Mouse (Mus musculus) midbrain, embryonic 16.5 days (tissue): ENCODE results near the gene Pde4d. TPM values are rescaled to one million over a fixed set of nuclear protein-coding genes. Genes with fewer than 3 reads are reported as not detected.
A peak's percentile ranks its signal among the peaks of the same experiment; 100 is the strongest.

Experiments used
- ATAC-seq: fragments of 200-750 bp; cut with Nextera tagmentation; 2 replicates; pipeline ENCODE4 v1.8.0; 2017; ENCODE audit warnings: moderate TSS enrichment
- H3K27ac ChIP-seq: fragments of 300-500 bp; sonication (generic); 2 replicates; pipeline ENCODE4 v1.5.1; 2014; ENCODE audit warnings: mild to moderate bottlenecking, low read length, mixed read lengths
- H3K27me3 ChIP-seq: fragments of 300-500 bp; sonication (generic); 2 replicates; pipeline ENCODE4 v1.6.1; 2014; ENCODE audit warnings: low read depth, low read length, mixed read lengths; ENCODE audit not compliant: control insufficient read depth, insufficient read depth
- H3K36me3 ChIP-seq: fragments of 300-500 bp; sonication (generic); 2 replicates; pipeline ENCODE4 v1.6.1; 2014; ENCODE audit warnings: mild to moderate bottlenecking, low read length, moderate library complexity, mixed read lengths; ENCODE audit not compliant: control insufficient read depth, insufficient read depth
- H3K4me1 ChIP-seq: fragments of 300-500 bp; sonication (generic); 2 replicates; pipeline ENCODE4 v1.6.1; 2014; ENCODE audit warnings: mild to moderate bottlenecking, low read length, mixed read lengths; ENCODE audit not compliant: control insufficient read depth, insufficient read depth
- H3K4me2 ChIP-seq: fragments of 300-500 bp; sonication (generic); 2 replicates; pipeline ENCODE4 v1.6.1; 2014; ENCODE audit warnings: mild to moderate bottlenecking, low read length, mixed read lengths
- H3K4me3 ChIP-seq: fragments of 300-500 bp; sonication (generic); 2 replicates; pipeline ENCODE4 v1.5.1; 2014; ENCODE audit warnings: low read depth, mild to moderate bottlenecking, low read length, moderate library complexity, mixed read lengths
- H3K9ac ChIP-seq: fragments of 300-500 bp; sonication (generic); 2 replicates; pipeline ENCODE4 v1.6.1; 2014; ENCODE audit warnings: low read depth, low read length, mixed read lengths
- H3K9me3 ChIP-seq: fragments of 300-500 bp; sonication (generic); replicated peaks from 2 replicates; pipeline ENCODE4 v1.6.1; 2014; ENCODE audit warnings: mild to moderate bottlenecking, low read length, mixed read lengths; ENCODE audit not compliant: control insufficient read depth, poor library complexity, severe bottlenecking
- WGBS: fragments of 180-500 bp; shearing (Covaris S2); extraction: QIAGEN DNeasy Blood & Tissue Kit; methylation state at CpG from one replicate; pipeline ENCODE4 v1.1.7; 2014; 5-methylcytosine and 5-hydroxymethylcytosine counted together
- polyA plus RNA-seq: library from polyadenylated mRNA; unstranded; fragments of >200 nt; fragmentation: Nextera tagmentation; extraction: Ambion mirVana; gene quantifications from 2 replicates; pipeline ENCODE4 v1.2.1, GENCODE M21; 2015

The Pde4d gene
- polyA plus RNA-seq, 1 experiment from 2014 or later, result 22.6 TPM

DNA sequence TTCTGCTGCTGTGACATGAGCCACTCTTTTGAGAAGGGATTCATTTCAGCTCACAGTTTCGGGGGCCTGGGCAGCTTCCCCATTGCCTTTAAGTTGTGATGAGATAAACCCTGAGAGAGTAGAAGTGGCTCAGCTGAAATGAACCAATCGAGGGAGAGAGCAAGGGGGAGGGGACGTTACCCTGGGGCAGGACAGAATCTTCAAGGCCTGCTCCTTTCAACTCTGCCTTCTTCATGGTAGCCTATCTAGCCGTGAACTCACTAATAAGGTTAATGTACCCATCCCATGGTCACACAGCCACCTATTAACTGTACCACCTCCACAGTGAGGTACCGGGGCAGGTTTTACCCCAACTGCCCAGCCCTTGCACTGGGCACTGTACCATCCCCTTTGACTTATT is 1487.1 kb downstream of the Pde4d start:
- Histone ChIP-seq H3K27me3 (no peaks in the 10 kb centered on the region), H3K4me3 (no peak overlapping the region), H3K36me3 (peaks cover 46% of the 10 kb centered on the region), H3K27ac (no peak overlapping the region), H3K9me3 (no peaks in the 10 kb centered on the region), H3K9ac (no peak overlapping the region), H3K4me2 (no peak overlapping the region), H3K4me1 (no peaks in the 10 kb centered on the region)
- WGBS, result 94% methylated on average over 5 of the region's 5 CpGs
- ATAC-seq, result no peak

DNA sequence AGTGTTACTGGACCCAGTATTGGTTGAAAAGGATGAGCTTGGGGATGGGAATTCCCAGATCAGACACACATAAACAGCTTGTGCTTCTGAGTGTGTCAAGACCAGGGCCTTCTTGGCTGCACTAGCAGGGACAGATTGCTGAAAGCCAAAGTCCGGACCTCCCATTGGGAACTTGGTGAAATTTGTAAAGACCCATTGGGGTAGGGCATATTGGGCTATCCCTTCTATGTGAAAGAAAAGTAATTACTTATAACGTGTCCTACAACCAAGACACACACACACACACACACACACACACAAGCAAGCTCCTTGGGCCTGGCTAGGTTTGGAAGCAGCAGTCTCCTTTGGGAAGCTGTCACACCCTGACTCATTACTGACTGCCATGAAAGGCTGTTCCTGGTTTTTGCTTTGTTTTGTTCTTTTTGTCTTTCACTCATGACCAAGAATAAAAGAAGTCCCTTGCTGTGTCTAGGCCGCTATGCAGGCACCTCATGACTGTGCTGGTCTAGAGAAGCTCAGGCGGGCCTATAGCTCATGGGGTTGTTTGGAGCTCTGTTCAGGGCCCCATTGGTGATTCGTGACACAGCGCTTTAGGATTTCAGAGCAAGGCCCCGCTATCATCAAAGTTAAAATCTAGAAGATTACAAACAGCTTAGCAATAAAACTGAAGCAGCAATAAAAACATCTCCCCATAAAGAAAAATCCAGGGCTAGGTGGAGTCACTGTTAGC is 1495.2 kb downstream of the Pde4d start:
- Histone ChIP-seq H3K27me3 (no peaks in the 10 kb centered on the region), H3K27ac (no peak overlapping the region), H3K9ac (no peak overlapping the region), H3K4me1 (no peaks in the 10 kb centered on the region), H3K4me2 (no peak overlapping the region), H3K36me3 (peaks cover 50% of the 10 kb centered on the region), H3K9me3 (no peaks in the 10 kb centered on the region), H3K4me3 (no peak overlapping the region)
- WGBS, result 82% methylated on average over 7 of the region's 7 CpGs
- ATAC-seq, result no peak

DNA sequence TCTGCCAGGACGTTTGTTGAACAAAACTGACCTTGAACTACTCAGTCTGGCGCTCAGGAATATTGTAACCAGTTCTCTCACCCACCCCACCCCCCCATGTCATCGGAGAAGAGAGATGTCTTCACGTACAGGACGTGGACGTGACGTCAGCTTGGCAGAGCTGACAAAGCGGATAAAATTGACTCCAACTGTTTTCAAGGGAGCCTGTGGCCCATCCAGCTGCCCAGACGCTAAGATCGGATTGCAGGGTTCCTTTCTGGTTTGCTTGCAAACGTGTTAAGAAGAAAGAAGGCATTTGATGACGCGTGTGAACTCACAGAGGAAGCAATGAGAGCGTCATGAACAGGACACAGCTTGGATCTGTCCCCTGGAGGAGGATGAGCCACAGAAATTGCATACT is 1501.7 kb downstream of the Pde4d start:
- Histone ChIP-seq H3K4me2 (no peak overlapping the region), H3K4me3 (no peak overlapping the region), H3K9me3 (no peaks in the 10 kb centered on the region), H3K27ac (no peak overlapping the region), H3K4me1 (no peaks in the 10 kb centered on the region), H3K9ac (no peak overlapping the region), H3K36me3 (peaks cover 45% of the 10 kb centered on the region), H3K27me3 (no peaks in the 10 kb centered on the region)
- WGBS, result 71% methylated on average over 14 of the region's 14 CpGs
- no peak for ATAC-seq

DNA sequence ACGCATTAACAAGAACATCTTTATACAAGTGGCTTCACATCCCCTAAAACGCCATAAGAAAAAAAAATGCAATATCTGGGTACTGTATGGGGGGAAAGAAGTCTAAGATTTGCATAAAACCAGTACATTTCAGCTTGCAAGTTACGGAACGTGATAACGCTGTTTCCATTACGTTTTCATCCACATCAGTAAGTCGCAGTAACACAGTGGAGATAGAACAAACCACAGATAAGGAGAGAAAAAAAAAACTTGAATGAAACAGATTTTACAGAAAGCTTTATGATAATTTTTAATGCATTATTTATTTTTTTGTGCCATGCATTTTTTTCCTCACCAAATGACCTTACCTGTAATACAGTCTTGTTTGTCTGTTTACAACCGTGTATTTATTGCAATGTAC is 1504.4 kb downstream of the Pde4d start:
- Histone ChIP-seq H3K27me3 (no peaks in the 10 kb centered on the region), H3K9me3 (no peaks in the 10 kb centered on the region), H3K9ac (no peak overlapping the region), H3K36me3 (peaks cover 33% of the 10 kb centered on the region), H3K4me1 (no peaks in the 10 kb centered on the region), H3K4me2 (no peak overlapping the region), H3K4me3 (no peak overlapping the region), H3K27ac (no peak overlapping the region)
- ATAC-seq, result no peak
- WGBS, result 92% methylated on average over 8 of the region's 8 CpGs

DNA sequence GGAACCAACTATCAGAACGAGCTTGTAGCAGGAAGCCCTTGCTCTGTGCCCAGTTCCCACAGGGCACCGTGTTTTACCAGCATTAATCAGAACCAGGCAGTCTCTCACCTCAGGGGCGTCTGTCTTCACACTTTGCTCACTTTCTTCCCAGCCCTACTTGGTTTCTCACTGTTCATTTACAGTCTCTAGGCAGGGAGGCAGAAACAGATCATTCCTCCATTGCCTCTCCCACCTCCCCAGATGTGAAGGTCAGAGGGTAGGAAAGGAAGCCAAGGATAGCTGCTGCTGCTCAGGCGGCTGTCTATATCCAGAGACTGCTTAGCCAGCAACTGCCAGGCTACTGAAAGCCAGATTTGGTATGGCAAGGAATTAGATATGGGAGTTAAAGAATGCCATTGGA is 1508.2 kb downstream of the Pde4d start:
- 79% methylated on average over 4 of the region's 4 CpGs for whole genome bisulfite sequencing

DNA sequence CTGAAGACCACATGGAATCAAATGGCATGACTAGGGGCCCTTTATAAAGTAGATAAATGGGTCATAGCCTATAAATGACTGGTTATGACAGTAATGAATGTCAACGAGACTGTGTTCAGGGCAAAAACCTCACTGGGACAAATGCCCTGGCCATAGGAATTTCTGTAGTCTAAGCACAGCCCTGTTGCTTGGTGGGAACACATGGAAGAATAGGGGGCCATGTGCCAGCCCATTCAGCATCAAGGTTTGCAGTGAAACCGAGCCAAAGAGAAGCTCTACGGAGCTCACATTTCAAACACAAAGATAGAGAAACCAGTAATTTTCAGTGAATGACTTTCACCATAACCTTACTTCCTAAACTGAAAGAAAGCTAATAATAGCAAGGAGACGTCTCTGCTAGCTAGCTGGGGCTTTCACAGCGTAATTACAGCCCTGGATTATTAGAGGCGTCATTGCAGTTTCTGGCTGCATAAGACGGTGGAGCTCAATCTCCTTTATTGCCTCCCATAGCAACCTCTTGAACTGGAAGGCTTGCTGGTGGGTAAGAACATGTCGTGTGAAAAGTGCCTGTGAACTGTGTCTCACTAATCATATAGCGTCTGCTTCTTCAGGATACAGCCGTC is 1533.2 kb downstream of the Pde4d start:
- Histone ChIP-seq H3K36me3 (no peaks in the 10 kb centered on the region), H3K9ac (no peak overlapping the region), H3K4me2 (no peak overlapping the region), H3K4me1 (no peaks in the 10 kb centered on the region), H3K27me3 (no peaks in the 10 kb centered on the region), H3K9me3 (no peaks in the 10 kb centered on the region), H3K4me3 (no peak overlapping the region), H3K27ac (peak overlapping the region; percentile 33; the same call in 1 of the 2 replicates)
- 53% methylated on average over 10 of the region's 10 CpGs for WGBS
- ATAC-seq, result no peak

More for the DNA sequence above, 1508.2 kb downstream of the Pde4d start:
- Histone ChIP-seq H3K4me1 (no peaks in the 10 kb centered on the region), H3K4me2 (no peak overlapping the region), H3K27ac (no peak overlapping the region), H3K36me3 (peaks cover 3% of the 10 kb centered on the region; the same call in 1 of the 2 replicates), H3K4me3 (no peak overlapping the region), H3K27me3 (no peaks in the 10 kb centered on the region), H3K9me3 (no peaks in the 10 kb centered on the region), H3K9ac (no peak overlapping the region)
- ATAC-seq, result no peak

DNA sequence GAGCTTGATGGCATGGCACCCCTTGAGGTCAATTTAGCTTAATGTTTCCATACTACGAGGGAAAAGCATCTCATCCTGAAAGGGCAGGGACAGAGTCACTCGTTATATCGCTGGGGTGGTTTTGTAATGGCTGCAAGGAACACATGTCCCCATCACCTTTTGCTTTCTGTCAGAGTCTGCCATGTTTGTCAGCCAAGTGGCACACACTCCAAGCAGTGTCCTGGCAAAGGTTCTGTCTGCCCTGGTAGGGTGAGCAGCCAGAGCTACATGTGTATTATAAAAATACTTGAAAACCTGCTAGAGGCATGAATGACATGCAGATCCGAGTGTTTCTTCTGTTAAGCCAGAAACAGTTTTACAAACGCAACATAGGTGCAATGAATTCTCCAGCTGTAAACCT is 1535.7 kb downstream of the Pde4d start:
- Histone ChIP-seq H3K9me3 (no peaks in the 10 kb centered on the region), H3K4me2 (no peak overlapping the region), H3K27me3 (no peaks in the 10 kb centered on the region), H3K4me3 (no peak overlapping the region), H3K27ac (no peak overlapping the region), H3K36me3 (no peaks in the 10 kb centered on the region), H3K4me1 (no peaks in the 10 kb centered on the region), H3K9ac (no peak overlapping the region)
- no peak for ATAC-seq
- WGBS, result 87% methylated on average over 5 of the region's 5 CpGs

DNA sequence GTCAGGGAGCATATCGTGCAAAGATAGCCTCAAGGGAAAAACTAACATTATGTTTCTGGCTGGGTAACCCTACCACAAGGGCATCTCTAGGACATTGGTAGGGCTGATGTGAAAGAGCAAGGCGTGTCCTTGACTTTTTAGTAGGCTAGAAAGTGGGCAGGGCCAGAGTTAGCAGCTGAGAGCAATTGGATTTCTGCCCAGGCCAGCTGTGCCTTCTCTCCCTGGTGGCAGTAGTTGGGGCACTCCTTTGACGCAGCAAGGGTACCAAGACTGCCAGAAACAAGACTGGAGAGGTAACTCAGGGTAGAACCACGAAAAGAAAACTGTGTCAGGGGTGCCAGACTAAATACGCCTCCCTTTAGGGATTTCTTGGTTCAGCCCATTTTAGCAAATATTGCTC is 1536.1 kb downstream of the Pde4d start:
- H3K4me3 ChIP-seq, result no peak overlapping the region
- 69% methylated on average over 5 of the region's 5 CpGs for WGBS
- no peak overlapping the region for H3K27ac ChIP-seq
- H3K4me1 ChIP-seq, result no peaks in the 10 kb centered on the region
- ATAC-seq, result no peak
- no peaks in the 10 kb centered on the region for H3K9me3 ChIP-seq
- no peak overlapping the region for H3K9ac ChIP-seq
- H3K36me3 ChIP-seq, result no peaks in the 10 kb centered on the region
- no peaks in the 10 kb centered on the region for H3K27me3 ChIP-seq
- no peak overlapping the region for H3K4me2 ChIP-seq

DNA sequence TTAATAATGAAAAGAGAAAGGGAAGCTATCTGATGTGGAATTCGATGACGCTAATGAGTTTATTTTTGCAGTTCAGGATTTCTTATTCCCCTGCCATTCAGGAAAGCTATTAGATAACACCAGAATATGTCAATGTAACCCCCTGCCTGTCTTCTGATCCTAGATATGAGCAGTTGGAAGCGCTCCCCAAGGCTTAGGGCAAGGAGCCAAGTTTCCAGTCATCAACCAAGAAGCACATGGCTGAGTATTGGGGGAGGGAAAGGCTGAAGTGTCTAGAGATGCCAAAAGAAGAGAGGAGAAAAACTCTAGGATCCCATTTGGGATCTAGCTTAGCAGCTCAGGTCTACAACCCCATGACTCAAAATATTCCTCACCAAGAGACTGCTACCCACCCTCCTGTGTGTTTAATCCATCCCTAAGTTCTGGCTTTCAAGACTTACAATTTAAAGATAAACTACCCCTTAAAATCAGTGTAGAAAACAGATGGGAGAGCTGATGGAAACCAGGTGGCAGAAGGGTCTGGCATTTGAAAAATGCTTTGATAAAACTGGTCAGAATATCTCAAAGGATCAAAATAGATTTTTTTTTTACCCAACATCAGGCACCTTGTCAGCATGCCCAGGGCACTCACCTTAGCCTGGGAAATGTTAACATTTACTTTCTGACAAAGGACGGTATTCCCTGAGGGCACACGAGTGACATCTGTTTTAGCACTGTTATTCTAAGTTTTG is 1543.2 kb downstream of the Pde4d start:
- H3K9ac ChIP-seq, result no peak overlapping the region
- 78% methylated on average over 5 of the region's 5 CpGs for WGBS
- no peak overlapping the region for H3K4me3 ChIP-seq
- H3K4me2 ChIP-seq, result no peak overlapping the region
- ATAC-seq, result no peak
- H3K27ac ChIP-seq, result no peak overlapping the region
- no peaks in the 10 kb centered on the region for H3K36me3 ChIP-seq
- no peaks in the 10 kb centered on the region for H3K4me1 ChIP-seq
- H3K9me3 ChIP-seq, result no peaks in the 10 kb centered on the region
- H3K27me3 ChIP-seq, result no peaks in the 10 kb centered on the region
